Mouse (Mus musculus) c-Kit-positive CD71-negative TER-119-negative erythroid progenitor cells, embryonic 14.5 days (primary cell): ENCODE data around the gene Man2a1.

Experiments used
- DNase-seq: peaks from one replicate; pipeline ENCODE4 v3.0.0-alpha.2; 2013; ENCODE audit warnings: low read depth

Man2a1 gene

DNA sequence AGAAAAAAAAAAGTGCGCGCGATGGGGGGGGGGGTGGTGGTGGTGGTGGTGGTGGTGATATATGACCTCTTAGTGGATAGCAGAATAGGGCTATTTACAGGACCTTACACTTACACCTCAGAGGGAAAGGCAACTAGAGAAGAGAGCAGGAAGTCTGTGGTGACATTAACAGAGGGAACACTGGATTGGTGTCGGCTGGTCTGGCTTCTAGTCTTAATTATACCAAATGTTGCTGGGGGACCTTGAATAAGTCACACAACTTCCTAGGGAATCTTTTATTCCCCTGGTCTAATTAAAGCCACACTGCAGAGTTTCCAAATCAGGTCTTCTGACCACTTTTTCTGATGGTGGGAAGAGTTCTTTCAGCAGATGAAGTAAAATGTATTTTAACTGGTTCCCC is 163.0 kb downstream of the Man2a1 start:
- no peak for DNase-seq

DNA sequence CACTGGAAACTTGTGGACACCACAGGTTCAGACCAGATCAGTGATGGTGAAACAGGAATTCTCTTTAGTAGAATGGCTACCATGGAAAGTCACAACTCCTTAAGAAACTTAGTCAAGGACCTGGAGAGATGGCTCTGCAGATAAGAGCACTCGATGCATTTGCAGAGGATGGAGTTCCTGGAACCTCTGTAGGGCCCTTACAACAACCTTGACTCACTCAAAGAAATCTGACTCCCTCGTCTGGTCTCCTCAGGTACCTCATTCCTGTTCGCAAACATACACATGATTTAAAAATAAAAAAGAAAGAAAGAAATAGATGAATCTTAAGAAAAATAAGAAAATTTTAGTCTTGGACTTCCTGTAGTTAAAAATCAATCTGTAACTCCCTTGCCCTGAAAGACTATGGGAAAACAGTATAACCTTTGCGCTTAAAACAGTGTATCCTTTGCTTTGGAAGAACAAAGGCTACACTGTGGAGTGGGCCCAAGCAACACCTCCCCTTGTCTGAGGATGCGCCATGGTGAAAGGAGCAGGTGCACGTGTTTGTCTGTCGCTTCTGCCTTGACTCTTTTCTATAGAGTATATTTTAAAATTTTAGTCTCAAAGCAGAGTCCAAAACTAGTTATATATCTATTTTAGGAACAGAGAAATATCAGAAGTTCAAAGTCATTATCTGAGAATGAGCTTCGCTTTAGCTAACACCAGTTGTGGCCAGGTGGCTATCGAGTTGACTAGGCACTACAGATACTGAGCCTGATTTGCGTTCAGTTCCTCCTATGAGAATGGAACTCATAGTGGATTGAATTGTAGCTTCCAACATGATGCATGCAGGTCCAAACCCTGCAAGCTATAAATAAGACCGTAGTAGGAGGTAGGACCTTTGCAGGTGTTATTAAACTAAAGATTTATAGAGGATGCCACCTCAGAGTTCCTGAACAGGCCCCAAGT is 163.9 kb downstream of the Man2a1 start:
- DNase-seq = no peak

GRCm38 (mm10) chr17:64765286-64765685 is 164.8 kb downstream of the Man2a1 start:
- DNase-seq = no peak

GRCm38 (mm10) chr17:64766507-64766906 is 166.0 kb downstream of the Man2a1 start:
- no peak for DNase-seq

- DNase-seq = no peak
Observed at GRCm38 (mm10) chr17:64770277-64770676, 169.7 kb downstream of the Man2a1 start.

GRCm38 (mm10) chr17:64772611-64773010 is 172.1 kb downstream of the Man2a1 start:
- DNase-seq = no peak

GRCm38 (mm10) chr17:64774218-64774617 is 173.7 kb downstream of the Man2a1 start:
- no peak for DNase-seq

- DNase-seq = no peak
Observed at GRCm38 (mm10) chr17:64778300-64778699, 177.8 kb downstream of the Man2a1 start.

GRCm38 (mm10) chr17:64778756-64779155 is 178.2 kb downstream of the Man2a1 start:
- DNase-seq = no peak

DNA sequence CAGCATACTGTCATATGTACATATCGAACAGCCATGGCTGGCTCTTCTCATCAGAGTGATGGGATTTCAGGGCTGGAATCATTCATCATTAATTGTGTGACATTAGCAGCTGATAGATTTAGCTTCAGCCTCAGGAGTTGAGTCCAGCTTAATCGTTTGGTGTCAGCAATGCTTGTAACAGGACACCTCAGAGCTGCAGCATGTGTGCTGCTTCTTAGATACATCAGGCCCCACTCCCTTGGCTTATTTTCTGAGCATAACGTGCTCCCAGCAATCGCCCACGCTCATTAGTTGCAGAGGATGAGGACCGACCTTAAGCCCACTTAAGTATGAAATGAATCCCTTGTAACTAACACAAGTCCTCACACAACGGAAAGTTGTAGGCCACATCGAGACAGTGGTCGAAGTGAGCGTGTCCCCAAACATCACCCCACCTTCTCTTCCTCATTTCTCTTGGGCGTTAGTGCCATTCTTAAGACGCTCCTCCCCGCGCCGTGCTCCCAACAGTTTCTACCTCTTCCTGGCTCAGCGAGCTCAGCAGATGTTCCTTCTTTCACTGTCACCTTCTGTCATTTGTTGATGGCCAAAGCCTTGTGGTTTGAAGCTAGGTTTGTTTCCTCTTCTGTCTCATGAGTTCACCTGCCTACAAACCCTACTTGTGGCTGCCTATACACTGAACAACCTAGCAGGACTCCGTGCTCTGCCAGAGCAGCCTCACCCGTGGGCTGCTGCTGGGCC is 180.4 kb downstream of the Man2a1 start:
- DNase-seq = peak; percentile 1

- no peak for DNase-seq
Observed at GRCm38 (mm10) chr17:64782307-64782706, 181.8 kb downstream of the Man2a1 start.

DNA sequence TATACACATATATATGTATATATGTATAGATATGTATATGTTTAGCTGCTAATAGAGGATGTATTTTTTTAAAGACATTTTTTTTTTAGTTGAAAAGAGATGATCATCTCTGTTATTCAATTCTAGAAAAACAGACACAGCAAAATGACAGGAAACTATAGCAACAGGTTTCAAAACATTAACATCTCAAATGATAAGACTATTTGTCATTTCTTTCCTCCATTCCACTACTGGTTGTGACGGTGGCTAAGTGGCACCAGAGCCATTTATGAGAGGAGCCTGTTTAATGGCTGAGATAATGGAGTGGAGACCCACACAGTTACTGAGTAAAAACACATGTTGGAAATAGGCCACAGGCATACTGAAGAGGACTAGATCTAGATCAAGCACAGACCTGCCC is 185.4 kb downstream of the Man2a1 start:
- DNase-seq = no peak

- no peak for DNase-seq
Observed at GRCm38 (mm10) chr17:64788301-64788700, 187.8 kb downstream of the Man2a1 start.

- DNase-seq = no peak
Observed at GRCm38 (mm10) chr17:64789175-64789574, 188.6 kb downstream of the Man2a1 start.

DNA sequence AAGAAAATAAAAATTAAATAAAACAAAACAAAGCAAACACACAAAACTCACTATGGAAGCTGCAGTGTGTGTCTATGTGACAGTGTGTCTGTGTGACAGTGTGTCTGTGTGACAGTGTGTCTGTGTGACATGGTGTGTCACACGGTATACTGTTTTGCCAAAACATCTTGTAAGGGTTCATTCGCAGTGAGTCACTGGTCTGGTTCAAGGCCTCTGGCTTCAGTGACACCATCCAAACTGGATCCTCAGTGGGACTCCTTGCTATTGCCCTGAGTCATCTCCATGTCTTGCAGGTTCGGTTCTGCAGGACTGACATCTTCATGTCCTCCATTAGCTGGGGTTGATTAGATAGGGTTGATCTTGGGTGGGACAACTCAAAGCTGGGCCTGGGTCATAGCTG is 191.5 kb downstream of the Man2a1 start:
- no peak for DNase-seq

GRCm38 (mm10) chr17:64792623-64793022 is 192.1 kb downstream of the Man2a1 start:
- no peak for DNase-seq

DNA sequence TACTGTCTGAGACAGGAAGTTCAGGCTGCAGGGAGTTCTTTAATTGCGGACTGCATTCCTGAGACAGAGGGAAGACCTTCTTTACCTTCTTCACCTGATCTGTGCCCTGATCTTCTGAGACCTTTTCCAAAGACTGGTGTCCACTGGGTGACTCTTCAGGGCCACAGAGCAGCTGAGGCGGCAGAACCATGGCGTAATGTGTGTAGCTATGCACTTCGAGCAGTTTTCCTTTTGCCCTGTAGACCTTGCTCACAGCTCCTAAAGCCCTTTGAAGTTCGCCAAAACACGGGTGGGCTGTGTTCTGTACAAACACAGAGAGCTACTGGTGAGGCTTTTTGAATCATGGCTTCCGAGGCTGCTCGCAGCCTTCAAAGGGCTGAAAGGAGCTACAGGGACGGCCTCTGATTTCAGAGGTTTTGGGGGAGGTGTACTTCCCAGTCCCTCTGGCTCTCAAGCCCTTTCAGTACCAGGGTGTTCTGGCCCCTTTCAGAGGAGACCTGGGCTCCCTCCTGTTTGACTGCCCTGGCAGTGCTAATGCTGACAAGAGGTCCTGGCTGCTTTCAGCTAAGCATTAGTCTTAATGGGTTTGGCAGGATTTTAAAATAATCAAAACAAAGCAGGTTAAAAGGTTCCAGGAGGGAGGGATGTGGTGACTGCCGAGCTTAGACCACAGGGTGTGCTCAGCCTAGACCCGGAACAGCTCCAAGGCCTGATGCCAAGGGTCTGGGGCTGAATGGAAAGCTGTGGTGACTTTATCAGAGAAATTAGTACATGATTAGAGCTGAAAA is 201.8 kb downstream of the Man2a1 start:
- DNase-seq = no peak

DNA sequence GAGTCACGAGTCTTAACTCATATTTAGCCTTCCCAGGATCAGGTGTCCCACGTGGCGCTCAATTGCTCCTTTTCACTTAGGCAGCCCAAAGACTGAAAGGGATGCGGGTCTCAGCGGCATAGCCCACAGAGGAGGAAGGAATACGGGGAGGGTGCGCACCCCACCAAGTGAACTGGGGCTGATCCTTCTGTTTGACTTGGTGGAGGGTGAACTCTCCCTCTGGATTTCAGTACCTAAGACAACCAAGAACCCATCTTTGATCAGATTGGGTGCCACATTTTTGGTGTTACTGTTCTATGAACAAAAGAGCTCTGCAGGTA is 202.4 kb downstream of the Man2a1 start:
- DNase-seq = no peak
